Mouse (Mus musculus) NIH3T3 (cell line): Measurements from ENCODE around the gene Dcst2.
A peak's percentile ranks its signal among the peaks of the same experiment; 100 is the strongest.

Experiments used
- DNase-seq: peaks from one replicate; pipeline ENCODE4 v3.0.0-alpha.2; 2012; ENCODE audit warnings: low read depth

The Dcst2 gene

DNA sequence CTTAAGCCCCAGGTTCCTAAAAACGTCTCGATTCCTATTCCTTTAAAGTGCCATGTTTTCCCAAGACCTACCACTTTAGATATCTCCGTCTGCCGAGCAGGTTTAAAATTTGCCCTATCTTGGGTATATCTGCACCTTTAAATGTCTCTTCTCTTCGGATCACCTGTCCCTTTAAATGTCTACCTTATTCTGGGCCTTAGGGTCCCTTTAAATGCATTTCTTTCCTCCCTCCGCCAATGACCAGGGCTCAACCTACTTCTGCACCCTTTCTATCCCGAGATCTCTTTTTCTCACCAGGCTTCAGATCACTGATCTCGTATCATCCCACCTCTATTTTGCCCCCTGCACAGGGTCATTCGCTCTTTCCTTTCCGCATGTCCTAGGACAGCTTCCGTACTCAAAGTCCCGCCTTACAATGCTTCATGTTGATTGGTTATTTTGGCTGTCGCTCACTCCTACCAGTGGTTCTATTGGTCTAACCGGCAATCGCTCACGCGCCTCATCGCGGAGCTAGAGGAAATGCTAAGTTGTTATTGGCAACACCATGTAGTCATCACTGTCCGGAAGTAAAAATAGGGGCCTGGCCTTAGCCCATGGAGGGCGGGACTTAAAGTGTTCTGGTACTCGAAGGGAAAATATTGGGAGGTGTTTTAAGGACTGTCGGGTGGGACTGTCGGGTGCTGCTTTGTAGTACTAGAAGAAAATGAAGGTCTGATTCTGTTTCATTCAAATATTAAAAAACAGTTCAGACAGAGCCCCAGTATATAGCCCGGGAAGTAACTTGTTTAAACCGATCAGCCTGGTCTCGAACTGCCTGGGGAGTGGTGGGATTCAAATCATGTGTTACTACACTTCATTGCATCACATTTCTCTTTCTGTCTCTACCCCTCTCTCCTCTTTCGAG is 50.0 kb downstream of the Dcst2 start, which contains the start of gene Flad1:
Gene Flad1, minus strand, starts transcription at position 381 of the 904 bp plus-strand sequence.
- DNase-seq: peak; percentile 100

- no peak for DNase-seq
Measured at GRCm38 (mm10) chr3:89416158-89416557, 54.4 kb downstream of the Dcst2 start.

DNA sequence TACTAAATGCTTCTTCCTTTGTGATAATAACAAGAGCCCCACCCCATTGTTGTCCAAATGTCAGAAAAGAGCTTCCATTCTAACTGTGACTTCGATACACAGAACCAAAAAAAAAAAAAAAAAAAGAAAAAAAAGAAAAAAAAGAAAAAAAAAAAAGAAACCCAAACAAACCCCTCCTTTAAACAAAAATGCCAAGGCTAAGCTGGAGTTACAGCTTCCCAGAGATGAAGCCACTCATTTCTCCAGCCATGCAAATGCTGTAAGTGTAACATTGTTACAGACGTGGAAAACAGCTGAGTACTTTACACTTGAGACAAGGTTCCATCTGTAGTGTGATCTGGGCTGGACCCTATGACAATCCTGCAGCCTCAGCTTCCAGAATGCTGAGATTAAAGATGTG is 55.4 kb downstream of the Dcst2 start:
- no peak for DNase-seq

- no peak for DNase-seq
Measured at GRCm38 (mm10) chr3:89417840-89418169, 56.0 kb downstream of the Dcst2 start.

DNA sequence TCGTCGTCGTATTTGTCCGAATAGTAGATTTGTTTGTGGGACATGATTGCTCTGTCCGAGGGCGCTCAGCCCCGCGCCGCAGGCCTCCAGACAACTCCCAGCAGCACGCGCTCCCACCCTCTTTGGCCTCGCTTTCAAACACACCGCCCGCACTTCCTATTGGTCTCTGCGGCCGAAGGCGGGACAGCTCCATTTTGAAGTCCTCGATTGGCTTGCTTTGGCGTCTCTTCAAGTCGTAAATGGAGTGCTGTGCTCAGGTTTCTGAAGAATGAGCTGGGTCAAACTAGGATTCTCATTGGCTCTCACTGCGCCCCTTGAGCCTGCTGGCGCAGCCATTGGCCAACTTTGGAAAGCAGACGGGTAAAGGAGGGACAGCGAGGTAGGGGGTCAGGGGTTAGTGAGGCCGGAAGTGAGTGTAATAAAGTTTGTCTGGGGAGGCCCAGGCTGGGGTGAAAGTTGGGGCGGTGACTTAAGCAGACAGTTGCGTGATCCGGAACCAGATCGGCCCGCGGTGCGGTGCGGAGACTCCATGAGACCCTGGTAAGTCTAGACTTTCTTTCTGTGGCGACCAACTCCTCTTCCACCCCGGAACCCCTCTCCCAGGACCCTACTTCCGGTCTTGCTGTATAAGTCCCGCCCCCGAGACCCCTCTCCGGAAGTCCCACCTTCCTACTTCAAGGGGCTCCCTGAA is 56.5 kb downstream of the Dcst2 start, which contains the start of the genes Cks1b and Shc1:
Gene Cks1b, minus strand, starts transcription at position 214 of the 691 bp plus-strand sequence.
Gene Shc1, plus strand, starts transcription at position 274 of the 691 bp plus-strand sequence.
- DNase-seq: peak; percentile 99

DNA sequence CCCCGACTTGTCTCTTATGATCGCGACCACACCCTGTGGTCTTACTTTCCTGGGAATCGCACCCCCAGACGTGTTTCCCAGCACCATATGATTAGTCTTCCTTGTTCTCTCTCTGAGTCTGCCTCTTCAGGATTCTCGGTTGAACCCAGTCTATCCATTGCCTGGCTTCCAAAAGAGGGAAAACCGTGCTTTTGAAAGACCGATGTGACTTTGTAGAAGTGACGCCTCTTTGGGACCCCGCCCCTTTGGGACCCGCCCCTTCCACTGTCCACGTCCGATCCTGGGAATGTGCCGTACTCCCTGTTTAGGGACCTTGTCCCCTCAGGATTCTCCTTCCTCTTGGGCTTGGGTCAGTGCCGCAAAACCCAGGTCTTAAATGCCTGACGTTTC is 57.1 kb downstream of the Dcst2 start:
- DNase-seq: peak; percentile 86

GRCm38 (mm10) chr3:89419571-89419970 is 57.8 kb downstream of the Dcst2 start:
- DNase-seq: peak; percentile 92

- peak; percentile 46 for DNase-seq
Measured at GRCm38 (mm10) chr3:89419981-89420380, 58.2 kb downstream of the Dcst2 start.

- DNase-seq: peak; percentile 19
Measured at GRCm38 (mm10) chr3:89420421-89420820, 58.6 kb downstream of the Dcst2 start.

- peak; percentile 97 for DNase-seq
Measured at GRCm38 (mm10) chr3:89421002-89421774, 59.4 kb downstream of the Dcst2 start.

DNA sequence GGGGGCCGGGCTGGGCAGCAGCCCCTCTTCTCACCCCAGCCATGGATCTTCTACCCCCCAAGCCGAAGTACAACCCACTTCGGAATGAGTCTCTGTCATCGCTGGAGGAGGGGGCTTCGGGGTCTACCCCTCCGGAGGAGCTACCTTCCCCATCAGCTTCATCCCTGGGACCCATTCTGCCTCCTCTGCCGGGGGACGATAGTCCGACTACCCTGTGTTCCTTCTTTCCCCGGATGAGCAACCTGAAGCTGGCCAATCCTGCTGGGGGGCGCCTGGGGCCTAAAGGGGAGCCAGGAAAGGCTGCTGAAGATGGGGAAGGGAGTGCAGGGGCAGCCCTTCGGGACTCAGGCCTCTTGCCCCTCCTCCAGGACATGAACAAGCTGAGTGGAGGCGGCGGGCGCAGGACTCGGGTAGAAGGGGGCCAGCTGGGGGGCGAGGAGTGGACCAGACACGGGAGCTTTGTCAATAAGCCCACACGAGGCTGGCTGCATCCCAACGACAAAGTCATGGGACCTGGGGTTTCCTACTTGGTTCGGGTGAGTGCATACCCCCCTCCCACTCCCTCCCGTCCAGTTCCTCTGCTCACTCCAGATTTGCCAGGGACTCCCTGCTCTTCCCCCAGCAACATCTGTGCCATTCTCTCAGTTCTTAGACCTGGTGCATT is 60.2 kb downstream of the Dcst2 start:
- DNase-seq: peak; percentile 85

GRCm38 (mm10) chr3:89422556-89423205 is 60.9 kb downstream of the Dcst2 start:
- DNase-seq: no peak

- no peak for DNase-seq
Measured at GRCm38 (mm10) chr3:89424416-89425140, 62.8 kb downstream of the Dcst2 start.

DNA sequence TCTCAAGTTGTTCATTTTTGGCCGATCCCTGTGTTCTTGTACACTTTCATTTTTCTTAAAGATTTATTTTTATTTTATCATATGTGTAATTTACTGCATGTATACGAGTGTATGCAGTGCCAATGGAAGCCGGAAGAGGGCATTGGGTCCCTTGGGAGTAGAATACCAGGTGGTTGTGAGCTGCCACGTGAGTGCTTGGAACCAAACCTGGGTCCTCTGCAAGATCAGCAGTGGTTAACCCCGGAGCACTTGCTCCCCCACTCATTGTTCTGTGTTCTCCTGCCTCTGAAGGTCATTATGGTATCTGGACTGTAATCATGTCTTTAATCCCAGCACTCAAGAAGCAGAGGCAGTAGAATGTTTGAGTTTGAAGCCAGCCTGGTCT is 63.4 kb downstream of the Dcst2 start:
- DNase-seq: no peak

DNA sequence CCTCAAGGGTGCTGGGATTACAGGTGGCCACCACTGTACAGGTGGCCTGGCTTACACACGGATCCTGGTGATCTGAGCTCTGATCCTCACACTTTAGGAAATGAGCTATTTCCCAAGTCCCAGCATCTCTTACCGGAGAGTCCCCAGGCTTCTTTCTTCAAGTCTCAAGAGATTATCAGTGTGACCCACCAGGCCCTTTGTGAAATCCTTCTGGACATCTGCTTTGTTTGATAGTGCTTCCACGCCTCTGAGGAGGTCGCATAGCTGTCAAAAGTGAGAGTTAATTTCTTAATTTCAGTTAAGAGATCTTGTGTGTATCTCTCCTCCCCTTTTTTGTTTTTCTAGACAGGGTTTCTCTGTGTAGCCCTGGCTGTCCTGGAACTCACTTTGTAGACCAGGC is 64.1 kb downstream of the Dcst2 start:
- no peak for DNase-seq
